Mouse (Mus musculus): ENCODE data around the gene Mfap1b. TPM values are rescaled to one million over a fixed set of nuclear protein-coding genes. Genes with fewer than 3 reads are reported as not detected.
"Not testable (repeated sequence)": the region's sequence is repeated elsewhere in the genome, so short reads cannot be mapped to it uniquely, and the experiment has no call there.

The Mfap1b gene
- 10 to 100 TPM; 41.6 to 45.0 TPM for total RNA-seq (2021)
- long read RNA-seq, experiment 1, transcript Mfap1b-201 (7 exons, 3,362 nt): major isoform, 90 of 97 reads
- long read RNA-seq, experiment 1, partial matches to known transcripts: 2 of 97 reads
- long read RNA-seq, experiment 1, other reads (novel, unspliced or antisense): 5 of 97 reads
- long read RNA-seq, experiment 2, transcript Mfap1b-201 (7 exons, 3,362 nt): major isoform, 54 of 59 reads
- long read RNA-seq, experiment 2, partial matches to known transcripts: 2 of 59 reads
- long read RNA-seq, experiment 2, other reads (novel, unspliced or antisense): 3 of 59 reads

- DNase-seq (ENCODE audit: low spot score in 2 of 2): peak; percentile 75 to 86
Measured at GRCm38 (mm10) chr2:121473301-121474179, at the start of gene Mfap1b. Gene Mfap1b (minus strand): TSS chr2:121474067.

GRCm38 (mm10) chr2:121522830-121523229 lies 49.0 kb upstream of the Mfap1b start:
- DNase-seq (ENCODE audit: low spot score in 2 of 2): not testable (repeated sequence)

GRCm38 (mm10) chr2:121522006-121522405 lies 48.1 kb upstream of the Mfap1b start:
- DNase-seq (ENCODE audit: low spot score in 2 of 2): peak; percentile 46 to 61

- DNase-seq (ENCODE audit: low spot score in 2 of 2): not testable (repeated sequence)
Measured at GRCm38 (mm10) chr2:121518711-121519110, 44.8 kb upstream of the Mfap1b start.

GRCm38 (mm10) chr2:121518106-121518505 lies 44.2 kb upstream of the Mfap1b start:
- DNase-seq (ENCODE audit: low spot score in 2 of 2): no peak

GRCm38 (mm10) chr2:121514211-121514610 lies 40.3 kb upstream of the Mfap1b start:
- DNase-seq (ENCODE audit: low spot score in 2 of 2): no peak

- not testable (repeated sequence) for DNase-seq (ENCODE audit: low spot score in 2 of 2)
Measured at GRCm38 (mm10) chr2:121512991-121513765, 39.3 kb upstream of the Mfap1b start.

GRCm38 (mm10) chr2:121511401-121511800 lies 37.5 kb upstream of the Mfap1b start:
- DNase-seq (ENCODE audit: low spot score in 2 of 2): no peak

- peak; percentile 65 to 71 for DNase-seq (ENCODE audit: low spot score in 2 of 2)
Measured at GRCm38 (mm10) chr2:121509584-121509983, 35.7 kb upstream of the Mfap1b start.

GRCm38 (mm10) chr2:121507951-121508330 lies 34.1 kb upstream of the Mfap1b start:
- DNase-seq (ENCODE audit: low spot score in 2 of 2): no peak

- no peak for DNase-seq (ENCODE audit: low spot score in 2 of 2)
Measured at GRCm38 (mm10) chr2:121507173-121507950, 33.5 kb upstream of the Mfap1b start.

GRCm38 (mm10) chr2:121505942-121506882 lies 32.3 kb upstream of the Mfap1b start, which contains the start of the genes Mfap1a and Wdr76:
Gene Mfap1a (minus strand): TSS chr2:121506665.
Gene Wdr76 (plus strand): TSS chr2:121506723.
- peak; percentile 84 for DNase-seq (ENCODE audit: low spot score in 2 of 2)

- not testable (repeated sequence) for DNase-seq (ENCODE audit: low spot score in 2 of 2)
Measured at GRCm38 (mm10) chr2:121501550-121501949, 27.7 kb upstream of the Mfap1b start.

- not testable (repeated sequence) for DNase-seq (ENCODE audit: low spot score in 2 of 2)
Measured at GRCm38 (mm10) chr2:121484403-121484802, 10.5 kb upstream of the Mfap1b start.

- DNase-seq (ENCODE audit: low spot score in 2 of 2): no peak
Measured at GRCm38 (mm10) chr2:121483576-121483975, 9.7 kb upstream of the Mfap1b start.

GRCm38 (mm10) chr2:121480916-121481315 lies 7.0 kb upstream of the Mfap1b start:
- not testable (repeated sequence) for DNase-seq (ENCODE audit: low spot score in 2 of 2)

- DNase-seq (ENCODE audit: low spot score in 2 of 2): no peak
Measured at GRCm38 (mm10) chr2:121480498-121480897, 6.6 kb upstream of the Mfap1b start.

GRCm38 (mm10) chr2:121477491-121478266 lies 3.8 kb upstream of the Mfap1b start:
- DNase-seq (ENCODE audit: low spot score in 2 of 2): no peak

All from left cerebral cortex, adult 18-20 months (tissue).